Mouse (Mus musculus): ENCODE results near the gene Cxcl1.

- TF ChIP-seq E2F4 (IDR thresholded peaks at IDR 0.05; ENCODE audit: borderline replicate concordance, low read depth, low read length) (no peak), CTCF (IDR thresholded peaks at IDR 0.05 in 2 of 3, conservative IDR thresholded peaks at IDR 0.05 in 1 of 3; ENCODE audit: control insufficient read depth in 1 of 3, insufficient read depth in 1 of 3, low read depth in 2 of 3, low read length in 3 of 3, poor library complexity in 1 of 3, severe bottlenecking in 1 of 3) (no peak), POLR2A (IDR thresholded peaks at IDR 0.05; ENCODE audit: control insufficient read depth in 1 of 2, insufficient read depth in 1 of 2, low read depth in 1 of 2, low read length in 2 of 2, poor library complexity in 1 of 2) (no peak), UBTF (IDR thresholded peaks at IDR 0.05; ENCODE audit: borderline replicate concordance, insufficient read depth, low read depth, low read length) (no peak), MXI1 (IDR thresholded peaks at IDR 0.05; ENCODE audit: low read depth, low read length) (0 out of 2 replicates have a peak, but pooled peaks have one; percentile 39), BHLHE40 (IDR thresholded peaks at IDR 0.05; ENCODE audit: borderline replicate concordance, low read depth, low read length) (no peak), EP300 (IDR thresholded peaks at IDR 0.05; ENCODE audit: low read depth in 1 of 2, low read length in 2 of 2) (peak; percentile 85 to 90), SIN3A (IDR thresholded peaks at IDR 0.05; ENCODE audit: low read length) (peak; percentile 29; the same call in 1 of the 2 replicates), MAZ (IDR thresholded peaks at IDR 0.05; ENCODE audit: low read depth, low read length) (no peak), GATA1 (IDR thresholded peaks at IDR 0.05; ENCODE audit: low read depth, low read length) (peak; percentile 85)
Observed at GRCm38 (mm10) chr5:90884628-90885242, 6.3 kb upstream of the Cxcl1 start.

Measured in MEL (cell line).